Mouse (Mus musculus) MEL (cell line): Measurements from ENCODE around the gene Rnase4. TPM values are rescaled to one million over a fixed set of nuclear protein-coding genes. Genes with fewer than 3 reads are reported as not detected.

Source experiments
- DNase-seq: peaks from one replicate; pipeline ENCODE4 v3.0.0; 2011; ENCODE audit warnings: low read depth, low spot score
- H3K27ac ChIP-seq: 2 replicates; pipeline ENCODE4 v1.5.1; 2012; ENCODE audit warnings: low read depth, mild to moderate bottlenecking, control low read depth, low read length, moderate library complexity; ENCODE audit not compliant: control insufficient read depth
- H3K27me3 ChIP-seq, 2 experiments: fragments of 150-350 bp in 1 of 2; sonication (generic) in 1 of 2; 2 replicates each; pipeline ENCODE4 v1.6.1; 2012; ENCODE audit warnings: low read length in 2 of 2, mild to moderate bottlenecking in 2 of 2, improper control_type of control experiment in 1 of 2, moderate library complexity in 1 of 2; ENCODE audit not compliant: insufficient read depth in 2 of 2, control insufficient read depth in 1 of 2
- H3K36me3 ChIP-seq, 2 experiments: 2 replicates each; pipeline ENCODE4 v1.6.1; 2012 to 2014; ENCODE audit warnings: low read length in 2 of 2, improper control_type of control experiment in 1 of 2, inconsistent platforms in 1 of 2, mild to moderate bottlenecking in 1 of 2; ENCODE audit not compliant: insufficient read depth in 2 of 2, control insufficient read depth in 1 of 2
- H3K4me1 ChIP-seq, 2 experiments: fragments of 150-350 bp in 1 of 2; sonication (generic) in 1 of 2; 2 replicates each; pipeline ENCODE4 v1.6.1; 2012; ENCODE audit warnings: low read length in 2 of 2, improper control_type of control experiment in 1 of 2, mild to moderate bottlenecking in 1 of 2; ENCODE audit not compliant: insufficient read depth in 2 of 2, control insufficient read depth in 1 of 2
- H3K4me3 ChIP-seq, 2 experiments: fragments of 150-350 bp in 1 of 2; sonication (generic) in 1 of 2; 2 replicates each; pipeline ENCODE4 v1.5.1; 2012; ENCODE audit warnings: low read depth in 2 of 2, low read length in 2 of 2, mild to moderate bottlenecking in 2 of 2, moderate library complexity in 2 of 2, control low read depth in 1 of 2, improper control_type of control experiment in 1 of 2; ENCODE audit not compliant: control insufficient read depth in 1 of 2, insufficient read depth in 1 of 2
- H3K79me2 ChIP-seq: 2 replicates; pipeline ENCODE4 v1.6.1; 2012; ENCODE audit warnings: mild to moderate bottlenecking, low read length, moderate library complexity; ENCODE audit not compliant: control insufficient read depth, poor library complexity, insufficient read depth
- H3K9ac ChIP-seq: 2 replicates; pipeline ENCODE4 v1.6.1; 2012; ENCODE audit warnings: low read depth, mild to moderate bottlenecking, control low read depth, low read length, moderate library complexity; ENCODE audit not compliant: control insufficient read depth, poor library complexity, severe bottlenecking
- H3K9me3 ChIP-seq: fragments of 150-350 bp; sonication (generic); replicated peaks from 2 replicates; pipeline ENCODE4 v1.6.1; 2012; ENCODE audit warnings: mild to moderate bottlenecking, low read length, improper control_type of control experiment, moderate library complexity; ENCODE audit not compliant: insufficient read depth
- EP300 ChIP-seq, 2 experiments: IDR thresholded peaks; 2 replicates each; pipeline ENCODE4 v1.6.1; 2011; ENCODE audit warnings: improper control_type of control experiment in 2 of 2, low read length in 2 of 2, low read depth in 1 of 2, mild to moderate bottlenecking in 1 of 2
- GABPA ChIP-seq: IDR thresholded peaks from 2 replicates; pipeline ENCODE4 v1.6.1; 2012; ENCODE audit warnings: low read depth, mild to moderate bottlenecking, inconsistent platforms, low read length, improper control_type of control experiment, moderate library complexity
- GATA1 ChIP-seq: IDR thresholded peaks from 2 replicates; pipeline ENCODE4 v1.6.1; 2011; ENCODE audit warnings: low read depth, low read length, improper control_type of control experiment
- RCOR1 ChIP-seq: IDR thresholded peaks from 2 replicates; pipeline ENCODE4 v1.6.1; 2012; ENCODE audit warnings: low read depth, mild to moderate bottlenecking, inconsistent platforms, low read length, improper control_type of control experiment
- TCF12 ChIP-seq: IDR thresholded peaks from 2 replicates; pipeline ENCODE4 v1.6.1; 2014; ENCODE audit warnings: low read depth, mild to moderate bottlenecking, inconsistent platforms, low read length, improper control_type of control experiment, moderate library complexity
- ZC3H11A ChIP-seq: IDR thresholded peaks from 2 replicates; pipeline ENCODE4 v1.6.1; 2012; ENCODE audit warnings: low read depth, mild to moderate bottlenecking, inconsistent platforms, low read length, improper control_type of control experiment
- ZMIZ1 ChIP-seq: IDR thresholded peaks from 2 replicates; pipeline ENCODE4 v1.6.1; 2012; ENCODE audit warnings: low read depth, mild to moderate bottlenecking, inconsistent platforms, low read length, improper control_type of control experiment, moderate library complexity
- polyA plus RNA-seq, 2 experiments: library from polyadenylated mRNA; stranded (reverse) in 1 of 2; unstranded in 1 of 2; fragments of >175 nt in 1 of 2; fragments of >200 nt in 1 of 2; gene quantifications; 2 replicates each; pipeline versions ENCODE4 v1.2.1 to v1.2.4; 2012; ENCODE audit warnings: low replicate concordance in 2 of 2, low read depth in 1 of 2; ENCODE audit not compliant: insufficient read length in 2 of 2, insufficient read depth in 1 of 2, missing spikeins in 1 of 2
- total RNA-seq: library from RNA; depleted of rRNA; stranded (reverse); fragments of 300-350 nt; gene quantifications from 2 replicates; pipeline ENCODE4 v1.2.3, GENCODE M21; 2012; rRNA removed

Gene Rnase4
- total and polyA plus RNA-seq, 3 experiments, result 0.18 TPM; not detected in 2

GRCm38 (mm10) chr14:51150206-51150831 lies 59.4 kb downstream of the Rnase4 start:
- Histone ChIP-seq H3K79me2 (no peaks in the 10 kb centered on the region), H3K9ac (no peak overlapping the region), H3K36me3 (no peaks in the 10 kb centered on the region), H3K27me3 (no peaks in the 10 kb centered on the region), H3K4me3 (no peak overlapping the region), H3K4me1 (peaks cover 0 to 4% of the 10 kb centered on the region in 2 experiments; a peak in 2 of 4 replicates), H3K27ac (no peak overlapping the region)
- DNase-seq, result no peak
- TF ChIP-seq EP300 (IDR thresholded peaks at IDR 0.05; ENCODE audit: low read depth in 1 of 2, low read length in 2 of 2) (peak in 1 of 2 experiments; percentile 14; a peak in 1 of 4 replicates), ZMIZ1 (no peak), GABPA (no peak), ZC3H11A (no peak), TCF12 (peak; percentile 26; the same call in 1 of the 2 replicates), RCOR1 (no peak)
- TF ChIP-seq, all 39 proteins: peak for 2
- H3K9me3 ChIP-seq, result no peaks in the 10 kb centered on the region

- H3K27ac ChIP-seq, result no peak overlapping the region
- H3K27me3 ChIP-seq, result no peaks in the 10 kb centered on the region
- 0 out of 2 replicates have a peak, but pooled peaks have one; percentile 8 for TF ChIP-seq GATA1
- TF ChIP-seq RCOR1, result no peak
- TF ChIP-seq TCF12, result peak; percentile 51; the same call in 1 of the 2 replicates
- no peaks in the 10 kb centered on the region for H3K9me3 ChIP-seq
- no peaks in the 10 kb centered on the region for H3K36me3 ChIP-seq
- no peak overlapping the region for H3K4me3 ChIP-seq
- no peaks in the 10 kb centered on the region; a peak in 1 of 4 replicates for H3K4me1 ChIP-seq
- H3K79me2 ChIP-seq, result no peaks in the 10 kb centered on the region
- no peak overlapping the region for H3K9ac ChIP-seq
- DNase-seq, result no peak
These were observed 61.5 kb downstream of the Rnase4 start for GRCm38 (mm10) chr14:51152249-51152870.

Other genes with a start within 250 kb of the Rnase4 start
- gene Tep1, start 220.5 kb upstream of the Rnase4 start, total RNA-seq, result 19.5 and 36.8 TPM in 2 replicates
- 10 to 100 TPM in 1 of 2 experiments, not detected in 1; 13.7 TPM for gene Tep1, start 220.5 kb upstream of the Rnase4 start, polyA plus RNA-seq
- not detected in 2 replicates for gene Klhl33, start 193.6 kb upstream of the Rnase4 start, total RNA-seq
- gene Klhl33, start 193.6 kb upstream of the Rnase4 start, polyA plus RNA-seq, result under 1 TPM in 1 of 2 experiments, not detected in 1; 0.01 TPM
- gene Osgep, start 166.2 kb upstream of the Rnase4 start, total RNA-seq, result 28.0 and 29.6 TPM in 2 replicates
- 10 to 100 TPM in 1 of 2 experiments, not detected in 1; 45.1 TPM for gene Osgep, start 166.2 kb upstream of the Rnase4 start, polyA plus RNA-seq
- 123 and 129 TPM in 2 replicates for gene Apex1, start 166.1 kb upstream of the Rnase4 start, total RNA-seq
- gene Apex1, start 166.1 kb upstream of the Rnase4 start, polyA plus RNA-seq, result 100 to 1,000 TPM in 1 of 2 experiments, not detected in 1; 155 TPM
- 10.5 and 12.2 TPM in 2 replicates for gene Pip4p1, start 160.2 kb upstream of the Rnase4 start, total RNA-seq
- gene Pip4p1, start 160.2 kb upstream of the Rnase4 start, polyA plus RNA-seq, result 10 to 100 TPM in 1 of 2 experiments, not detected in 1; 21.6 TPM
- gene Pnp, start 160.0 kb upstream of the Rnase4 start, total RNA-seq, result 46.7 and 49.7 TPM in 2 replicates
- gene Pnp, start 160.0 kb upstream of the Rnase4 start, polyA plus RNA-seq, result 100 to 1,000 TPM in 1 of 2 experiments, 10 to 100 TPM in 1; 36.2 to 302 TPM
- gene Gm49342, start 146.6 kb upstream of the Rnase4 start, total RNA-seq, result 11.7 and 14.5 TPM in 2 replicates
- 10 to 100 TPM in 1 of 2 experiments, not detected in 1; 45.2 TPM for gene Gm49342, start 146.6 kb upstream of the Rnase4 start, polyA plus RNA-seq
- 0.65 and 0.85 TPM in 2 replicates for gene Pnp2, start 135.1 kb upstream of the Rnase4 start, total RNA-seq
- gene Pnp2, start 135.1 kb upstream of the Rnase4 start, polyA plus RNA-seq, result 1 to 10 TPM in 1 of 2 experiments, not detected in 1; 1.7 TPM
- not detected in 2 replicates for gene Rnase10, start 83.3 kb upstream of the Rnase4 start, total RNA-seq
- not detected for gene Rnase10, start 83.3 kb upstream of the Rnase4 start, polyA plus RNA-seq
- gene Rnase9, start 49.2 kb upstream of the Rnase4 start, total RNA-seq, result not detected in 2 replicates
- not detected for gene Rnase9, start 49.2 kb upstream of the Rnase4 start, polyA plus RNA-seq
- gene Rnase11, start 40.9 kb upstream of the Rnase4 start, total RNA-seq, result not detected in 2 replicates
- not detected for gene Rnase11, start 40.9 kb upstream of the Rnase4 start, polyA plus RNA-seq
- gene Rnase12, start 33.4 kb upstream of the Rnase4 start, total RNA-seq, result not detected in 2 replicates
- not detected for gene Rnase12, start 33.4 kb upstream of the Rnase4 start, polyA plus RNA-seq
- not detected in 2 replicates for gene Olfr750, start 16.6 kb upstream of the Rnase4 start, total RNA-seq
- not detected for gene Olfr750, start 16.6 kb upstream of the Rnase4 start, polyA plus RNA-seq
- gene Ang, start 73 bp downstream of the Rnase4 start, total RNA-seq, result not detected in 2 replicates
- not detected for gene Ang, start 73 bp downstream of the Rnase4 start, polyA plus RNA-seq
- not detected in 2 replicates for gene Eddm3b, start 23.3 kb downstream of the Rnase4 start, total RNA-seq
- not detected for gene Eddm3b, start 23.3 kb downstream of the Rnase4 start, polyA plus RNA-seq
- gene Rnase6, start 32.8 kb downstream of the Rnase4 start, total RNA-seq, result 65.0 and 73.4 TPM in 2 replicates
- gene Rnase6, start 32.8 kb downstream of the Rnase4 start, polyA plus RNA-seq, result 10 to 100 TPM in 1 of 2 experiments, not detected in 1; 49.2 TPM
- not detected in 2 replicates for gene Rnase1, start 55.7 kb downstream of the Rnase4 start, total RNA-seq
- gene Rnase1, start 55.7 kb downstream of the Rnase4 start, polyA plus RNA-seq, result under 1 TPM in 1 of 2 experiments, not detected in 1; 0.07 TPM
- not detected in 2 replicates for gene Rnase2b, start 71.2 kb downstream of the Rnase4 start, total RNA-seq
- gene Rnase2b, start 71.2 kb downstream of the Rnase4 start, polyA plus RNA-seq, result not detected
- gene Ang2, start 108.1 kb downstream of the Rnase4 start, total RNA-seq, result not detected in 2 replicates
- gene Ang2, start 108.1 kb downstream of the Rnase4 start, polyA plus RNA-seq, result not detected
- not detected in 2 replicates for gene Ear14, start 112.3 kb downstream of the Rnase4 start, total RNA-seq
- gene Ear14, start 112.3 kb downstream of the Rnase4 start, polyA plus RNA-seq, result not detected
- gene Rnase2a, start 165.0 kb downstream of the Rnase4 start, total RNA-seq, result not detected in 2 replicates
- not detected for gene Rnase2a, start 165.0 kb downstream of the Rnase4 start, polyA plus RNA-seq